Mouse (Mus musculus): Measurements from ENCODE around the gene Samd4b.
A peak's percentile ranks its signal among the peaks of the same experiment; 100 is the strongest.

The Samd4b gene

GRCm38 (mm10) chr7:28356981-28357380 lies 241.0 kb downstream of the Samd4b start:
- peak; percentile 61 for DNase-seq (ENCODE audit: low spot score)

- no peak for DNase-seq (ENCODE audit: low spot score)
Measured at GRCm38 (mm10) chr7:28355221-28355620, 242.7 kb downstream of the Samd4b start.

- no peak for DNase-seq (ENCODE audit: low spot score)
Measured at GRCm38 (mm10) chr7:28354596-28354995, 243.3 kb downstream of the Samd4b start.

- no peak for DNase-seq (ENCODE audit: low spot score)
Measured at GRCm38 (mm10) chr7:28354113-28354581, 243.8 kb downstream of the Samd4b start.

GRCm38 (mm10) chr7:28353267-28353666 lies 244.7 kb downstream of the Samd4b start:
- no peak for DNase-seq (ENCODE audit: low spot score)

GRCm38 (mm10) chr7:28351676-28352191 lies 246.2 kb downstream of the Samd4b start:
- DNase-seq (ENCODE audit: low spot score) = no peak

- DNase-seq (ENCODE audit: low spot score) = peak; percentile 99
Measured at GRCm38 (mm10) chr7:28350155-28350883, 247.6 kb downstream of the Samd4b start, which contains the start of gene Rps16. Gene Rps16, plus strand, starts transcription at chr7:28350652.

All from ovary, postnatal 36 days (tissue).